Mouse (Mus musculus) E14TG2a.4 (cell line): ENCODE measurements around the gene Gm49630.
"Not testable (repeated sequence)": the region's sequence is repeated elsewhere in the genome, so short reads cannot be mapped to it uniquely, and the experiment has no call there.

Experiments
- H3K27me3 ChIP-seq: 2 replicates; pipeline ENCODE4 v1.6.1; 2014; ENCODE audit warnings: low read length, control low read depth; ENCODE audit not compliant: insufficient read depth
- H3K36me3 ChIP-seq: 2 replicates; pipeline ENCODE4 v1.6.1; 2014; ENCODE audit warnings: low read length, control low read depth; ENCODE audit not compliant: insufficient read depth
- H3K4me1 ChIP-seq: replicated peaks from 2 replicates; pipeline ENCODE4 v1.6.1; 2014; ENCODE audit warnings: low read depth, low read length, control low read depth
- H3K4me3 ChIP-seq: replicated peaks from 2 replicates; pipeline ENCODE4 v1.5.1; 2014; ENCODE audit warnings: mild to moderate bottlenecking, low read length
- H3K9me3 ChIP-seq: 2 replicates; pipeline ENCODE4 v1.6.1; 2014; ENCODE audit warnings: low read length, control low read depth

Gene Gm49630

DNA sequence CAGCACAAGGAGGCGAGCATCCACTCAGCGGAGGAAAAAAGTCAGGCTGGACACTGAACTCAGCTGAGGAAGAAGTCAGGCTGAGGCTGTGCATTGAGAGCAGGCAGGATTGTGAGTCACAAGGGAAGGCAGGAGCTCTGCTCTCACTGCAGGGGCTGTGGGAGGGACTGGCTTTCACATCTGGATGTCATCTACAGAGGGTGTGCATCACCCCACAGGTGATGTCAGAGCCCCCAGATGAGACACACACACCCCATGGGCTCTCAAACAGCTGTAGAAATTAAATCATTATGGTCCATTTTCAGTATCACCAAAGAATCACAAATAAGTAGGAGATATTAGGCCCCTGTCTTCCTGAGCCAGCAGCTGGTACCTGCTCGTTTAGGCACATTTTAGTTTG, 13.6 kb upstream of the Gm49630 start, which contains the start of gene Unc93a2:
Unc93a2 (minus strand) TSS at position 101 of the 400 bp plus-strand sequence.
- not testable (repeated sequence) for H3K9me3 ChIP-seq, H3K4me3 ChIP-seq, H3K36me3 ChIP-seq, H3K4me1 ChIP-seq, H3K27me3 ChIP-seq

DNA sequence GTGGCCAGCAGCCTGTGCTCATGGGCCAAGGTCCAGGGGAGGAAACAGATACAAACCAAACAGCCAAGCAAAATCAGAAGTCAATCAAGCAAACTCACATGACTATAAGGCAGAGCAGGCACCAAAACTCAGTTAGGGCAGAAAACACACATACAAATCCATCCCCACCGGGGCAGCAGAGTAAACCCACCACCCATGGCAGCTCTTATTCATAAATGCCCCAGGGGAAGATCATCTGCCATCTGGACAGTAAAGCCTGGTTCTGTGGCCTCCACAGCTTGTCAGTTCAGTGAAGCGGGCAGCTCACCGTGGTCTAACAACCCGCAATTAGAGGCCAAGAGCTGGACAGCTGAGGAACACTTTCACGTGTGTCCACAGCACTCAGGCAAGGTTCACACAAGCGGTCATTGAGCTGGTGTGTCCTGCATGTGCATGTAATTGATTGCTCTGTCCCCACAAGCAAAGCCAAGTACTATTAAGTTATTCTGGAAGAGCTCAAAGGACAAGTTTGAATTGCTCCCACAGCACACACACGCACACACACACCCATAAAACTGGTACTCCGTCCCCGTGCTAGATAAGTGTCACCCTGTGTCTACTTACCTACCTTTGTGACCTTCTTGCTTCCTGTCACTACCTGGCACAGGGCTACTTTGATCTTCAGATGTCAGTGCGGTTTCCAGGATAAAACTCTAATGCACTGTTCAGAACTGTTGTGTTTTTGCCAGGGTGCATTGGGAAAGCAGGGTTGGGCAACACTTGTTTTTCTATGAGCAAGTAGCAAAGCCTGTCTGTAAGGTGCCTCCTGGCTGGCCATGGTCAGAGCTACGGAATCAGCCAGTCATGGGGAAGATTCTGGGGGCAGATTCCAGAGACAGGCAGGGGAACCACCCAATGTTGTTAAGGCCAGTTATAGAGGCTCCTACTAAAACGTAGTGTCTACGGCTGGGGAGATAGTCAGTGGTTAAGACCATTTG, 11.7 kb upstream of the Gm49630 start:
- not testable (repeated sequence) for H3K9me3 ChIP-seq, H3K4me1 ChIP-seq, H3K4me3 ChIP-seq, H3K36me3 ChIP-seq, H3K27me3 ChIP-seq

DNA sequence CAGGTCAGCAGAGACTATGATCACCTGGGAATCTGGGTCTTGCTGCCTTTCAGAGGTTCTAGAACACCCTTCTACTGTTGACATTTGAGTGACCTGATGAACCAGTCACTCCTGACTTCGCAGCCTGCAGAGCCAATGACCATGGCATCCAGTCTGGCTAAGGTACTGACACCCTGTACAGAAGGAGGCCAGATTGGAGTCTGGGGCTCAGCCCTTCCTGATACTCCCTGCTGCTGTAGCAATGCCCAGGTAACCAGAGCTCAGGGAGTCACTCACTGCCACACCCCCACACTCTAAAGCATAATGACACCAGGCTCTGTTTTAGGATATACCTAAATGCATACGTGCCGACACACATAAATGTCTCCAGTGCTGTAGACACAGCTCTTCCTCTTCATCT, 10.9 kb upstream of the Gm49630 start:
- H3K4me1 ChIP-seq, result not testable (repeated sequence)

DNA sequence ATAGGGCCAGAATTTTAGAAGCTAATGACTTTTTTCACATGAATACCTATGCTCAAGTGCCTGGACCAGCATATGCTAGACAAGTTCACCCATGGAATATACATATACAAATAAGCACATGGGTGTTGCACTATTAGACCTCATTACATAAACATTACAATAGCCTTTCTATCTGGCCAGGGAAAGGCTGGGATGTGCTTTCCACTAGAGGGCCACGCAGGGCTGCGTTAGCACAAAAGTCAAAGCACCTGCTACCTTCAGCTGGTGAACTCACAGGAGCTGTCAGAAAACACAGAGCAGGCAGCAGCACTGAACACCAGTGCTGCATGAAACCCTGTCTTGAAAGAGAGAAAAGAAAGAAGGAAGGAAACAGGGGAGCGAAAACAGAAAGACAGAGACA, 6.1 kb upstream of the Gm49630 start:
- H3K36me3 ChIP-seq, H3K27me3 ChIP-seq, H3K9me3 ChIP-seq, H3K4me3 ChIP-seq, H3K4me1 ChIP-seq: not testable (repeated sequence)

More for the DNA sequence above, 10.9 kb upstream of the Gm49630 start:
- H3K4me3 ChIP-seq, H3K27me3 ChIP-seq, H3K9me3 ChIP-seq, H3K36me3 ChIP-seq: not testable (repeated sequence)

DNA sequence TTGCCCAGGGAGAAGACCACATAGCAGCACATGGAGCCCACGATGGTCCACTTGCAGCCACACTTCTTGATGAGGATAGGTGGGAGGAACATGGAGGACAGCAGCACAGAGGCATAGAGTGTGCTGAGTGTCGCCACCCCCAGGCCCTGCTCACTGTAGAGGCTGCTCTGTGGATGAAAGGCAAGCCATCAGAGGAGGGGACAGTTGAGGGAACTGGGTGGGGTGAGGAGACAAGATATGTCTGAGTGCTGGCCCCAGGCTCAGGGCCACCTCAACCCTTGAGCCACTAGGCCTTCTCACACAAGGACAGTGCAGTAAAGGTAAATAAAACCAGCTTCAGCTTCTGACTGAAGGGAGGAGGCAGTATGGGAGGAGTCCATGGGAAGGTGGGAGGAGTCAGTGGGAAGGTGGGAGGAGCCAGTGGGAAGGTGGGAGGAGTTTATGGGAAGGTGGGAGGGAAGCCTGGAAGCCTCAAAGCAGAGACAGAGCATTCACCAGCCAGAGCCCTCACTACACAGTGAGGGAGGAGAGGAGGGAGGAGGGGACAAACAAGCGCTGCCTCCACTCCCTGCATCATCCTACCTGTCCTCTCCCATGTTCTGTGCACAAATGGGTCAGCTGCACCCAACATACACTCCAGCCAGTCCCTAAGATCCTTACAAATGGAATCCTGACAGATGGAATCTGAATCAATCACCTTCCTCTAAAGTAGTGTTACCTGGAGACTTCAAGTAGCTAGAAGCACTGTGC, 5.3 kb upstream of the Gm49630 start:
- H3K27me3 ChIP-seq, H3K36me3 ChIP-seq, H3K4me1 ChIP-seq, H3K9me3 ChIP-seq, H3K4me3 ChIP-seq: not testable (repeated sequence)

DNA sequence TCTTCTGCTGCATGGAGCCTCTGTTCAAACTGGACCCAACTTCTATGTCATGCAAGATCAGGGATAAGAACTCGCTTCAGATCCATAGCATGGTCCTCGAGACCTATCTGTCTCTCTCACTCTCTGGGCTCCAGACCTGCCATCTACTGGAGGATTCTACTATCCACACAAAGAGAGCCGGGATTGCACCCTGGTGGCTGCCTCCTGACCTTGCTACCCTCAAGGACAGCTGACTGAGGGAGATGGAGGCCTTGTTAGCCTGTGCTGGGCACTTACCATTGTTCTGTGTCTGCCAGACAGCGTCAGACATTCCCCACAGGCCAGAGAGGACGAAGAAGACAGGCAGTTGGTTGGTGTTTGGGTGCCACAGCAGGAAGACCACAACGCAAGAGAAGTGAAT, 2.4 kb downstream of the Gm49630 start:
- H3K27me3 ChIP-seq, H3K4me3 ChIP-seq: not testable (repeated sequence)

DNA sequence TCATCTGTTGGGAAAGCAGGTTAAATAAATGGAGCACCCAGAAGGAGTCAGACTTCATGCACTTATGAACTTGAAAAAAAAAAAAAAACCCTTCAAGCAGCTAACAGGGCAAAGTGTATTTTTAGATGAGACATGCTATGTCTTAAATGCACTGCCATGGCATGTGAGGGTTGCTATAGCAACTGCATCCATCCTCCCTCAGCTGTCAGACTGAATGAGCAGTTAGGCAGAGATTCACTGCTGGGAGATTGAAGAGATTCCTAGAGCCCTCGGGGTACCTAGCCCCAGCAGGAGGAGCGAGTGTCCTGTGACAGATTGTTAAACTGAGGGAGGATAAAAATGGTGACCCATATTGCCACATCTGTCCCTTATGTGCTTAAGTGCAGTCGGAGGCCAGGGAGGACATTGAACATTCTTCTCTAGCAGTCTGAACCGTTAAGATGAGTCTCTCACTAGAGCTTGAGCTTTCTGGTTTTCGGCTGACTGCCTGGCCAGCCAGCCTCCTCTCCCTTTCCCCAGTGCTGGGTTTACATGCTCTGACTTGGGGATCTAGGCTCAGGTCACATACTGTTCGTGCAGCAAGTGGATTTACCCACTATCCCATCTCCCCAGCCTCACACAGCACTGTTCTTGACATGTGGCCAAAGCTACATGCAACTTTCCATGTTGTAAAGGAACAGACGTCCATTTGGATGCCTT, 5.0 kb downstream of the Gm49630 start:
- not testable (repeated sequence) for H3K27me3 ChIP-seq, H3K4me1 ChIP-seq, H3K4me3 ChIP-seq, H3K36me3 ChIP-seq, H3K9me3 ChIP-seq

More for the DNA sequence above, 2.4 kb downstream of the Gm49630 start:
- not testable (repeated sequence) for H3K36me3 ChIP-seq, H3K9me3 ChIP-seq, H3K4me1 ChIP-seq

DNA sequence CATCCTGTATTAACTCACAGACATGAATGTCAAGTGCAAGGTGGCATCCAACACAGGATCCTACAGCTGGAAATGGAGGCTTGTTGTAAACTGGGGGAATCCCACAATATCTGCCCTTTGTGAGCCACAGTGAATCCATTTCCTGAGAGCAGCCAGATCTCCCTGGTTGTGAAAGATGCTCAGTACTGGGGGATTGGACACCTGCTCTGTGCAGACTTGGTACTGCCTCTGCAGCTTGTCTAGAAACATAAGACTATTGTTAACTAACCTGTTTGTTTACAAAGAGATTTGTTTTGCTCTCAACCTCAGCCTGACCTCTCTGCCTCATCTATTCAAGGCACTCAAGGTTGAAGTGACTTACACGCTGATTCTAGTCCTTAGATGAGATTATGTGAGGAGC, 5.5 kb downstream of the Gm49630 start:
- not testable (repeated sequence) for H3K4me3 ChIP-seq, H3K4me1 ChIP-seq, H3K9me3 ChIP-seq, H3K27me3 ChIP-seq, H3K36me3 ChIP-seq

DNA sequence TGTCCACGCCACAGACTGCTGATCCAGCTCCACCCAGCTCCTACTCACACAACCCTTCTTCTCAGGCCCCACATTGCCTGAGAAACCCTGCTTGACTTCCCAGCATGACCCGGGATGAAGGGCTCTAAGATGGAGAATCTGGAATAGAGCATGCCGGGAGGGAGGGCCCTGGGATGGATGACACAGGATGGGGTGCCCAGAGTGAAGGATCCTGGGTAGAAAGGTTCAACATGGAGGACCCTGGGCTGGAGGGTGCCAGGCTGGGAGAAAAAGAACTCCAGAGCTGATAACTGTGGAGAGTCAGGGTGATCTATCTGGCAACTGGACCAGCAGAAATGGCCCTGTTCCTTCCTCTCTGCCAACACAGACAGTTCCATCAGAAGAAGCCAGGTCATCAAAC, 6.2 kb downstream of the Gm49630 start:
- not testable (repeated sequence) for H3K4me1 ChIP-seq, H3K27me3 ChIP-seq, H3K36me3 ChIP-seq, H3K4me3 ChIP-seq, H3K9me3 ChIP-seq

DNA sequence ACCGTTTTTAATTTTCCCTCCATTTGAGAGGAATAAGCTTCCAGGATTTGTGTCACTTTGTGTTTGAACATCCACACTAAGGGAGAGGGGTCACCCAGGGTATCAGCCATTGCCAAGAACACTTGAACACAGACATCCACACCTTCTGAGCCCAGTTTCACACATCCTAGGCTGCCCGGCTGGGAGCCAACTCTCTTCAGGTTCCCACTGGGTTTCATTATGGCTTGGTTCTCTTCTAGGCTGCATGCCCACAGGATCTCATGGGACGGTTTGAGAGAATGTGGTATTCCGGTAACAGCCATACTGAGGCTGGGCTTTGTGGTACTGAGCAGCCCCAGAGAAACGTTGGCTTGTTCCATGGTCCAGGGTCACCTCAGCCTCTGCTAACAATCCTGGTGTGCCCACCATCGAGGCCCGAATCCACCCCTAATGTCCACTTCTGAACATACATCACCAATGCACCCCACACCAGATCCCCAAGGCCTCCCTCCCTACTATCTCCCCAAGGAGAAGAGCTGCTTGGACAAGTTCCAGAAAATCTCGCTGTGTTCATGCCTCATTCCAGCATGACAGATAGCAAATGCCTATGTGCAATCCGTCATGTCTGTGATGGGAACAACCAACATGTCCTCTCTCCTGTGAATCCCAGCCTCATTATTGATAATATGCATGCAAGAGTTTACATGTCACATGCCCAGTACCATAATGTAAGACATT, 10.9 kb downstream of the Gm49630 start:
- not testable (repeated sequence) for H3K9me3 ChIP-seq, H3K4me1 ChIP-seq, H3K27me3 ChIP-seq, H3K36me3 ChIP-seq, H3K4me3 ChIP-seq

DNA sequence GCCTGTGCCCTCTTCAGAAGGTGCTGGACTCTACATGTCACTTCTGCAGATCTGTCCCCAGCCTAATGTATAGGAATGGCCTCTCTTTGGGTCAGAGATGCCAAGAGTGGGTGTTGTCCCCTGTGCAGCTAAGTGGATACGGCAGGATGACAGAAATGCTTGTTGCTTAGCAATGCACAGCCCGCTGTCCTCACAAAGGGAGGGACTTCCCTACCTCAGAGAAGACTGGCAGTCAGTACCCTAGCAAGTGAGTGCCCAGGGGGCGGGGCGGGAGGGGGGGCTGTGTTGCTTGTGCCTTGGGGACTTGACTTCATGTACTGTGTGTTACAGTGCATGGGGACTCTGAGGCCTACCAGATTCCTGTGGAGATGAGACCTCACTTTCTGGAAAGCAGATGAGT, 12.0 kb downstream of the Gm49630 start:
- not testable (repeated sequence) for H3K36me3 ChIP-seq, H3K9me3 ChIP-seq, H3K27me3 ChIP-seq, H3K4me3 ChIP-seq, H3K4me1 ChIP-seq

DNA sequence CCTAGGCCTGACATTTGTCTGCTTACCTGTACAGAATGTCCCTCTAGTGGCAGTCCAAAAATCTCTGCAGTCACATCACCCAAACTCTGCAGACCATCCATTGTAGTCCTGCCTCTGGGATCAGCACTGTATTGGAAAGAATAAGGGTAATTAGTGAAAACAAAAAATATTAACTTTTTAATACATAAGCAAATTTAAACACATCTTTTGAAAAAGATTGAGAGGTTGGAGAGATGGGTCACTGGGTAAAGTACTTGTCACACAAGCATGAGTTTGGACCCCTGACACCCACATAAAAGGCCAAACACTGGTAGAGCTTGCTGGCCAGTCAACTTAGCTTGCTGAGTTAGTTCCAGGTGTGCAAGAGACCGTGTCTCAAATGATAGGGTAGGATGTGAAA, 19.2 kb downstream of the Gm49630 start, which contains the start of gene Ttll2:
Ttll2 (minus strand) TSS at position 101 of the 400 bp plus-strand sequence.
- not testable (repeated sequence) for H3K4me3 ChIP-seq, H3K4me1 ChIP-seq, H3K36me3 ChIP-seq, H3K27me3 ChIP-seq, H3K9me3 ChIP-seq

DNA sequence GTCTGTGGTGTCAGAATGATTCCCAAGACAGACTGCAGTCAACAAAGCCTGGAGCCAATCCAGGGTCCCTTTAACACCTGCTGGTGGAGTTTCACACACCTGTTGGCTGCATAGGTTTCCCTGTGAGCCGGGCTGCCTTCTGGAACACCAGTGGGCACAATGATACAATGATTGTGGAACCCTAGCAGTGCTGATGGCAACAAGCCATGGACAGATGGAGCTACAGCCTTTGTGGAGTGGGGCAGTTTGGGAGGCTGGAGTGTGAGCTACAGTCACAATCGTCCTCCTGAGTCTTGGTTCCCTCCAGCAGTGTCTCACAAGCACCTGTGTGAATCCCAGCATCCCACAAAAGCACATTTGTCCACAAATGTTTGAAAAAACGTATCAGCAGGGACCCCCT, 23.0 kb downstream of the Gm49630 start:
- not testable (repeated sequence) for H3K4me1 ChIP-seq, H3K4me3 ChIP-seq, H3K36me3 ChIP-seq, H3K27me3 ChIP-seq, H3K9me3 ChIP-seq
